Mouse (Mus musculus) stomach, postnatal 0 days (tissue): ENCODE measurements around the gene Frem2.

Experiments
- CTCF ChIP-seq: IDR thresholded peaks from 2 replicates; pipeline ENCODE4 v1.5.1; 2016; ENCODE audit warnings: antibody characterized with exemption, low read depth, mild to moderate bottlenecking, moderate library complexity
- EP300 ChIP-seq: optimal IDR thresholded peaks from 2 replicates; pipeline ENCODE3; 2016; ENCODE audit warnings: antibody characterized with exemption

DNA sequence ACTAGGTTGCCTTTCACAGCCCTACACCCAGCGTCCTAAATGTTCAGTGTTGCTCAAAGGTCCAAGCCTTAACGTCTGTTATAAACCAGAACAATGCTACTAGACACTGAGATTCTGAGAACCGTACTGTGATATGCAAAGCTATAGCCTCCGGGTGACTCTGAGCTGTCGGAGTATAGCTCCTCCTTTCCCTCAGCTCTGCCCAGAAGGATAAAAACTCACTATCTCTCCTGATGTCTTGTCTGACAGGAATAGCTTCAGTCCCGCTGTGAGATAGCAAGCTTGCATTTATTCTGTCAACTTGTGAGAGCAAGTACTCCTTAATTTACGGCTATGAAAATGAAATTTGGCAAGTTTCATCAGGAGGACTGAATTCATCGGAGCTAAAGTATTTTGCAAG is 33.9 kb downstream of the Frem2 start:
- TF ChIP-seq CTCF (no peak), EP300 (no peak)
